Mouse (Mus musculus): ENCODE measurements around the gene Psmb7.

GRCm38 (mm10) chr2:38594874-38595273 lies 49.0 kb downstream of the Psmb7 start:
- TF ChIP-seq CTCF (IDR thresholded peaks at IDR 0.05; ENCODE audit: borderline replicate concordance, extremely low read depth, insufficient read depth, insufficient read length) (no peak), POLR2A (IDR thresholded peaks at IDR 0.05; ENCODE audit: borderline replicate concordance, extremely low read depth, insufficient read depth, insufficient read length, poor library complexity, severe bottlenecking) (no peak)
